Mouse (Mus musculus) urinary bladder, adult 2 months (tissue): ENCODE measurements around the gene Etv3. TPM values are rescaled to one million over a fixed set of nuclear protein-coding genes. Genes with fewer than 3 reads are reported as not detected.
"Not testable (repeated sequence)": the region's sequence is repeated elsewhere in the genome, so short reads cannot be mapped to it uniquely, and the experiment has no call there.

Experiments
- DNase-seq: peaks from one replicate; pipeline ENCODE4 v3.0.0; 2022; ENCODE audit warnings: low spot score
- polyA plus RNA-seq: library from polyadenylated mRNA; depleted of rRNA; stranded (reverse); fragments of >200 nt; gene quantifications from 2 replicates; pipeline ENCODE4 v1.2.3, GENCODE M21; 2012; rRNA removed

Gene Etv3
- polyA plus RNA-seq = 17.2 and 18.1 TPM in 2 replicates

DNA sequence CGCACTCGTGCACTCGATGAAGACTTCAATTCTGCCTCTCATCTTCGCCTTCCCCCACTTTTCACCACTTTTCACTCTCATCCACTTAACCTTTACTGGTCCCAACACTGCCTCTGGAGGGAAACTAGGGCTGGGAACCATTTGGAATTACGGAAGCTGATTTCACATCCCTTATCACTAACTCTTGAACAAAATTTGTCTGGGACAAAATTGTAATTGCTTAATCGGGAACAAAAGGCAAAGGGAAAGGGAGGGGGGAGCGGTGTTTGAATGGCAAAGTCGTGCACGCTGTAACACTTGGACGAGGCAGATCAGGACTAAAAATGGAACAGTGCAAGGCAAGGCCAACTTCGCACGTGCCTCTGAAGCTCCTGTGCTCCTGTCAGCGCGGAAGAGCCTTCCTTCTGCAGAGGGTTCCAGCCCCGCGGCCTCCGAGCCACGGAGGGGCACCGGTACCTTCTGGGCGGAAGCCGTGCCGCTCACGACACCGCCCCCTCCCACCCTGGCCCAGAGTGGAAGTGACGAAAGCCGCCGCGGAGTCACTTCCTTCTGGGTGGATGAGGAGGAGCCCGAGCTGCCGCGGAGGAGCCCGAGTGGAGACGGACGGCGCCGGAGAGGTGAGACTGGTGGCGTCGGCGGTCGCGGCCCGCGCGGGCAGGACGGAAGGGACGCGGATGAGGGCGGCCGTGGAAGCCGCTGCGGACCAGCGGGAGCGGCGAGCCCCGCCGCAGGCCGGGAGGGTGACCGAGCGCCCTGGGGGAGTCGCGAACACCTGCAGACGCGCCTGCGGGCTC, at the start of gene Etv3:
Etv3 (plus strand) TSS at position 365 of the 794 bp plus-strand sequence.
- DNase-seq = peak; percentile 85

DNA sequence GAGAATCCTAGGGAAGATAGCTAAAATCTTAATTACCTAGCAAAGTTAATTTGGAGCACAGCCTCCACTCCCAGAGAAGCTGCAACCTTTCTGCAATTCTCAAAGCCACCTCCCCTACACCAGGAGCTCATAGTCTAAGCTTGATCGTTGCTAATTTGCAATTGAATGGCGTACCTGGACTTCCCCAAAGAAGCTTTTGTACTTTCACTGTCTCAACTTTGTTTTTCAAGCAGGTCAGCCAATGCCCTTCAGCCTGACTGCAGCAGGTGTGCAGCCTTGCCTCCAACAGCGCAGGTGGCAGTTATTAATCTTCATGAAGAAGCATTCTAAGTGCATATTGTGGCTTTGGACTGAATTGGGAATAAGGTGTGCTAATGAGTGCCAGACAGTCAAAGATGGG, 47.3 kb upstream of the Etv3 start:
- not testable (repeated sequence) for DNase-seq

DNA sequence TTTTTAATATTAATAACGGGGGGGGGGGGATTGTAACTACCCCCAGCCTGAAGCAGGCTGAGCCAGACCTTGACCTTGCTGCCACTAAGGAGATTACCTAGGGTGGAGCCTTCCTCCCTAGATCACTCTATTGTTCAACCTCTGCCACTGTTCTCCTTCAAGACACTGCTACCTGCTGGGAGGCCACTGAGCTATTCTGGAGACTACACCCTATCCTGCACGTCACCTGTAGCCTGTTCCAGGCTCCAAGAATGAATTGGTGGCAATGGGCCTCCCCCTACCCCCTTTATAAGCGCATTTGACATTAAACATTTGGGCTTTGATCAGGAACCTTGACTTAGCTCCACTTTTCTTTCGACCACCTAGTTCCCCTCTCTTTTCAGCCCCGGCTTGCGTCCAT, 46.6 kb upstream of the Etv3 start:
- not testable (repeated sequence) for DNase-seq

DNA sequence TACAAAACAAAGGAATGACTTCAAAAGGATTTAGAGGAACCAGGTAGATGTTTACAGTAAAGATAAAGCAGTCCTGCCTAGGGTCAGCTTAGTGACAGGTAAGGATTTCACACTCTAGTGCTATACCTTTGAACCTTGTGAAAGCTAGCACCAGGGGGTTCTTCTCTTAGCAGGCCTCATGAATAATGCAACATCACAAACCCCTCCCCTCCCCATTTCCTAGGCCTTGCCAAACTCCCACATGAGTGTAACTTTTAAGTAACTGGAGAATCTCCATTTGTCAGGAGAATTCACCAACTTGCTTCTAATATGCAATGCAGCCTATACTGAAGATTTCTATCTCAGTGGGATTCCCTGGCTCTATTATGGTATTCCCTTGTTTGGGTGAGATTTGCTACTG, 46.0 kb upstream of the Etv3 start:
- DNase-seq = not testable (repeated sequence)

DNA sequence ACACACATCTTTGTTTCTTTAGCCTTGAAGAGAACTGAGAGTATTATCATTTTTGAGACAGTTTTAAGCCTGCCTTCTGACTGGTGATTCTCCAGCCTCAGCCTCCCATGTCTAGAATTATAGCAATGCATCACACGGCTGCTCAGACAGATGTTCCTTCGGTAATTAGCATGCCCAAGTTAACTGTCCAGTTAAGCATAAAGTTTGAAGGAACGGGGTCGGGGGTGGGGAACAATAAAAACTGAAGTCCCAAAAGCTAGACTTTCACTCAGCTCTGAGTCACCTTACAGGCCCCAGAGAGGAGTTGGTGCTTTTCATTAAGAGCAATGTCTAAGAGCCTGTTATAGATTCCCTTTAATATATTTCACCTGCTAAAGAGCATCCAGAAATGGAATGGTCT, 37.8 kb upstream of the Etv3 start:
- no peak for DNase-seq

DNA sequence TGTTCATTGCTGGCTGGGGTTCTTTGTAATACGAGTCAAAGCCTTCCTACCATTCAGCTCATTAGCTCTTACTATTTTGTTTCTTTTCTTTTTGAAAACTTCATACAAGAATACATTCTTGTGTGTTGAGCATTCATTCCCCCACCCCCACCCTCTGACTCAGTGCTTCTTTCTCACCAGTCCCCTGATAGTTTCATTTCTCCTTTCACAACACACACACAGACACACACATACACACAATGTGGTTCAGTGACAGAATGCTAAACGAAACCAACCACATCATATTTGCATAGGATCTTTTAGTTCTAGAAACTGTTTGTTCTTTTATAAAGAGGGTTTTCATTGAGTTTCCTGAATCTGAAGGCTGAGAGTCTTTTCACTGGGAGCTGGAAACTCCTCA, 37.3 kb upstream of the Etv3 start:
- DNase-seq = no peak

DNA sequence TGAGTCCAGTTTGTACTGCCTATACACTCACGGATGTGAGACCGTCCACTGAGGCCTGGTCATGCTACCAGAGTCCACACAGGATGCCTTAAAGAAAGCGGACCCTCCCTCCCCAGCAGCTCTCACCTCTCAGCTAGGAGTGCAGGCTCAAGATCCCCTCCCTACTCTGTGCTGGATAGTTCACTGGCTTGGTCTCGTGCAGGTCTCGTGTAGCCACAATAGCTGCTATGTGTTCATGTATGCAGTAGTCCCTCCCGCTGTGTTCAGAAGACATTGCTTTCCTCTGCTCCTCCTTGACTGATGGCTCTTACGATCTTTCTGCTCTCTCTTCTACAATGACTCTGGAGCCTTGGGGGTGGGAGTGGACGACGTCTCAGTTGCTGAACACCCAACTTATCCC, 26.9 kb upstream of the Etv3 start:
- no peak for DNase-seq

DNA sequence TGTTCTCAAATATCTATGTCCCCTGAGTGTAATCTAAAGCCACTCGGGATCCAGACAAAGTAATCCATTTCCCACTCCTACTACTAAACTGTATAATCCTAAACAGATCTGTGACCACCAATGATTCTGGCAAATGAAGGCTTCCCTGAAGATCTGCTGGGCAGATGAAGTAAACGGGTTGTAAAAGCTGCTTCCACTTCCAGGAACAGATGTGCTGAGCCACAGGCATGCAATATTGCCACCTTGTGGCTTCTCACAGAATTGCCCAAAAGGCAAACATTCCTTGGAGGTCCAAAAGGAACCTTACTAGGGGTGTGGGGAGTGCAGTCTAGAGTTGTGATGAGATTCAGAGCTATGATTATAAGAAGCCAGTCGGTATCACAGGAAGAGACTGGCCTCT, 26.1 kb upstream of the Etv3 start:
- no peak for DNase-seq

DNA sequence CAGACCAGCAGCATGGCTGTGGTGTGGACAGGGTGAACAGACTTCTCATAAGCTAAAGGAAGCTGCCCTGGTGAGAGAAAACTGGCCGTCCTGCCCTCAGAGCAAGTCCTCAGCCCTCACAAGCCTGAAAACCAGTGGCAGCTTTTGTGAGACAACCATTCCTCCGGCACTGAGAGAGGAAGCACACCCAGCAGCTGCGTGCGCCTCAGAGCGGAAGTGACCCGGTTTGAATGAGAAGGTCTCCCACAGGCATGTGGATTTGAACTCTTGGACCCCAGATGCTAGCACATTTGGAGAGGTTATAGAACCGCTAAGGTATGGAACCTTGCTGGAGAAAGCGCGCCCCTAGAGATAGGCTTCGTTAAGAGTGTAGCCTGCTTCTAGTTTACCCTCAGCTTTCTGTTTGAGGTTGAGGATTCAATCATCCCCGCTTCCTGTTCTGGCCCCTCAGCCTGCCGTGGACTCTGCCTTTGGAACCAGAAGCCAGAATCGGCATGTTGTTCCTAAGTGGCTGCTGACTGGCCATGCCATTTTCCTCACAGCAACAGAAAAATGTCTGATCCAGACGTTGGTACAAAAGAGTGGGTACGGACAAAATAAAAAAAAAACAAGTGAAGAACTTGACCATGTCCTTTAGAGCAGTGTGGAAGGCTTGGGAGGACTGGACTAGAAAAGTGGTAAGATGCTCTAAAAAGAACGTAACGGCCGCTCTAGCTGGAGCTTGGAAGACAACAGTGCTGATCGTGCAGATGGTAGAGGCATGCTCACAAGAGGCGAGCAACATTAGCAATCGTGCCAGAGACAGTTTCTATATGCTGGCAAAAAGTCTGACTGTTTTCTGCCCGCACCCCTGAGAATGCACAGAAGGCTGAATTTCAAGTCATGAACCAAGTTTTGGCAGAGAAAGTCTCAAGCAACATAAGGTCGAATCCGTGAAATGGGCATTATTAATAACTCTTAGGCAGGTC, 24.8 kb upstream of the Etv3 start:
- no peak for DNase-seq

DNA sequence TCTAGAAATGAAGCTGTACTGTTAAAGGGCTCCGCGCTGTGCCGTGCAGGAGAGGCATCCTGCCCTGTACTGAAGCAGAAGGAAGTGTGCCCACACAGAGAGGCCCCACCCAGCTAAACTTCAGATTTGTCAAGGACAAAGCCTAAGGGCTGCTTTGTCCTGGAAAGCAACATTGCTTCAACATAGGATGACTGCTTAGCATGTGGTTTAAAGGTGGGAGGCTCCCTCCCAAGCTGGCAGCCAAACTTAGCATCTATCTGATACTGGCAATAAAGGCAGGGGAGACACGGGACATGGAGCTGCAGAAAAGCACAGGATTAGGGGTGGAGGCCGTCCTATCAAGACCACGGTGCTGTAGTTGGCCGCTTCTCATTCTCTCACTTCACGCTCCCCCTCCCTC, 24.1 kb upstream of the Etv3 start:
- no peak for DNase-seq

DNA sequence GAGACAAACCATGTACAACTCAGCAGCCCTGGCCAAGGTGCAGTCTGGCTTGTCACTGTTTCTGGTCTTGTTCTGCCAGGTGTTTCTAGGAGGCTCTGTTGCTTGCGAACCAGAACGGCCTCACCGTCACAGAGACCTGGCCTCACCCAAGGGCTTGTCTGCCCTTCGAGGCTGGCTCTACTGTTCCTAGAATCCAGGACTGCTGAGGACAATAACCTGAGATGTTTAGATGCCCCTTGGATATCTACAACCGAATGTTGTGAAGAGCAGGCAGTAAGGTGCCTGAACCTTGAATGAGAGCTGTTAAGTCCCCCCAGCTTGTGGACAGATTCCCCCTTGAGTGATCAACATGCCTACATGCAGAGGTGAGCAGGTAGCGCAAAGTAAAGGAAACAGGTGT, 22.4 kb upstream of the Etv3 start:
- DNase-seq = no peak

DNA sequence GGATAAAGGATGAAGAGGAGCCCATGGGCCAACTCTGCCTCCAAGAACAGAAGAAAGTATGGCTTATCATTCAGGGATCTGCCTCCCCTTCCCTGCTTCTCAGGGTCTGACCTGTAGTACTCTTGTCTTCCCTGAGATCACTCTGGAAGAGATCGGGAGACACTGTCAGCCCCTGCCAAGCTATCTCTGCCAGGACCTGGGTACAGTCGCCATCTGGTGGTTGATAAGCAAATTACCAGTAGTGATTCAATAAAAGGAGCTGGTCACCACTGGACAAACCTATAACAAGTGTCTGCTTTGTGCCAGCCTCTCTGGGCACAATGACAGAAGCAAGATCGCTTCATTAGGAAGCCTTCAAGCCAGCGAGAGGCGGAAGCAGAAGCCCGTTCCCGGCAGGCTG, 20.9 kb upstream of the Etv3 start:
- DNase-seq = no peak

DNA sequence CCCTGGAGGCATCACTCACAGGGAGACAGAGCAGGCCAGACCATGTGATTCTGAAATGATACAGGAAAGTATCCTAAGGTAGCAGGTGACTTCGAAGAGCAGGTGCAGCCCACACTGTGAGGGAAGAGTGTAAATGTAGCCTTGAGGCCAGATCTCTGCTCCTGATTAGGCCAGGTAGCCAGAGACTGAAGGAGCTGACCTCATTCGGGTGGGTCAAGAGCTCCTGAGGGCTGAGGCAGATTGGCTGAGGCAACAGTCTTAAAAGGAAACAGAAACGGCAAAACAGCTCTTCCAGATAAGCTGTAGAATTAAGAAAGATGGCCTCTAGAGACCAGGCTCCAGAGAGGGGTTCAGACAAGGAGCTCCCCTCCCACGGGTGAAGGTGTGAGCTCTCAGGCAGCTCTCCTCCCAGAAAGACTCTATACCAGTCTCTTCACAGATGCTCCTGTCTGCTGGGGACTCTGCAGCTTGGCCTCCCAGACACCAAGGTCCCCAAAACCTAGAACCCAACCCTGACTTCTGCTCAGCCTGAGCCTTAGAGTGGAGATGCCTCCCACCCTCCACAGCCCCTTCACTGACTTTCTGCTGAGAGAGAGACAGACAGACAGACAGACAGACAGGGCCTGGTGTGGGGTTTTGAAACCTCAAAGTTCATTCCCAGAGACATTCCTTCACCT, 20.3 kb upstream of the Etv3 start:
- no peak for DNase-seq

DNA sequence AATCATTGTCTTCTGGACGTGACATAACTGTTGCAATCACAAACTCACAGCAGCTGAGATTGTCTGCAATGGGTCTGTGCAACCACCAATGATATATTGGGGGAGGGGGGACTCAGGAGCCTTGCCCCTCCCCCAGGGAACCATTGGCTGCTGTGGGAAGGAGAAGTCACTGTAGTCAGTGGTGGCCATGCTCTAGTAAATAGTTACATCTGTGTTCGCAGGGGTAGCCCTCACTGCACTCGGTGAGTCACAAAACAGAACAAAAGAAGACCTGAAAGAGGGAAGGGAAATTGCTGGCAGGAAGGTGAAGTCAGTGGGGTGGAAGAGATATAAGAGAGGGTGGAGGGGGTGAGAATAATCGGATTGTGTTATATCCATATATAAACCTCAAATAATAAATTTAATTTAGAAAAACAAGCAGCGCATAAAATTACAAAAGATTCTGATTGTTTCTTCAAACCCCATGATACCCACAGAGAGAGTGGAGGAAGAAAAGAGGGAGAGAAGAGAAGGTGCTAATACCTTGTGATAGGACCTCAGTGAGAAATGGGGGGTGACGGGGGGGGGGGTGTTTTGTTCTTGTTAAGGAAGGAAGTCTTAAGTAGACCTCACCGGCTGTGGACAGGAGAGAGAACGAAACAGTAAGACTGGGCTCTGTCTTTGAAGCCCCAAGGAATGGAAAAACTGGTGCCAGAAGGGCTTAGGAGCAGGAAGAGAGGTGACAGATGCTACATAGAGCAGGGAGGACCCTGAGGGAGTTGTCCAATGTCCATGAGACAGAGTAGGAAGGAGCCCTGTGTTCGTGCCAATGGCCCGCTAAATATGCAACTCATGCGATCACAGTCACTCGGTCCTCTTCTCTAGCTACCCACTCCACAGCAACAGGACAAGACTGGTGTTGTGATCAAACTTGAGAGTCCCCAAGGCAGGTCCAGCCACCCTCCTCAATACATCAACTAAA, 18.5 kb upstream of the Etv3 start:
- DNase-seq = no peak

DNA sequence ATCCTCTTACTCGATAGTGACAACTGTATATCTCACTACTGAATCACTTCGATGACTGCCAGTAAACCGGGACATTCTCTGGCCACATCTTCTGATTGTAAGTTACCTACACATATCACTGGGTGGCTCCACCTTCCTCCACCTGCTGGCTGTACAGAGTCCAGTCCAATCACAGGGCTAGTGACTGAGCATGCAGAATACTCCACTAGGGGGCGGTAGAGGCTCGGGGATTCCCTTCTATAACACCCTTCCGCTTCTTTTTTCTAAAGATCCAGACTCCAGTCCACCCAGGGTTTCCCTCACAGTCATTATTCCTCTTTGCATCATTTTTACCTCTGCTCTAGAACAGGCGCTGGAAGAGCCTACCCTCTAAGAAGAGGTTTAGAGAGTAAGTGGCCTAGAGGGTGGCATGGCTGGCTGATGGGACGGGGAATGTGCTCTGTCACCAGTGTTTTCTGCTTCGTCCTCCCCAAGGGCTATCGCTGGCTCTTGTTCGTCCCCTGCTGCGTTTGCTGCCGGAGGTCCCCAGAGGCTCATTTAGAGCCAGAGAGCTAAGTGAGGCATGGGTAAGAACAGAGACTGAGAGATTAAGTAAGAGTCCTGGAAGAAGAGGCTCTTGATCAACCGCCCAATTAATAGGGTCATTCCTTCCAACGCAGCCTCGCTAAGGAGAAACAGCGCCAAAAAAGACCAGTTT, 16.9 kb upstream of the Etv3 start:
- peak; percentile 56 for DNase-seq

DNA sequence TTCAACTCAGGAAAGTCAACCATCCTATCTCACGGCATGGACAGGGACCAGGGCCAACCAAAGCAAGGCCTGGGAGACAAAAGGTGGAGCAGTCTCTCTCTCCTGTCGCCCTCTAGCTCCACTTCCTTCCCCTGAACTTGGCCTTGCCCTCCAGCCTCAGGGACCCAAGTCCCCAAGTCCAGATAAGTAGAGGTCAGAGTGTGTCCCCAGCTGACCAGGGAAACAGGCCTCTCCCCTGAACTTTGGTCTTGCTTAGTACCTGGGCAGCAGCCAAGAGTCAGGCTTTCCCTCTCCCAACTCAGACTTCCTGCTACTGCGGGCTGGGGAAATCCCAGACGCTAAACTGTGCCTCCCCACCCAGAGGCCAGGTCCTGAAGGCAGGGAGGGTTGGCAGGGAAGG, 16.1 kb upstream of the Etv3 start:
- no peak for DNase-seq

DNA sequence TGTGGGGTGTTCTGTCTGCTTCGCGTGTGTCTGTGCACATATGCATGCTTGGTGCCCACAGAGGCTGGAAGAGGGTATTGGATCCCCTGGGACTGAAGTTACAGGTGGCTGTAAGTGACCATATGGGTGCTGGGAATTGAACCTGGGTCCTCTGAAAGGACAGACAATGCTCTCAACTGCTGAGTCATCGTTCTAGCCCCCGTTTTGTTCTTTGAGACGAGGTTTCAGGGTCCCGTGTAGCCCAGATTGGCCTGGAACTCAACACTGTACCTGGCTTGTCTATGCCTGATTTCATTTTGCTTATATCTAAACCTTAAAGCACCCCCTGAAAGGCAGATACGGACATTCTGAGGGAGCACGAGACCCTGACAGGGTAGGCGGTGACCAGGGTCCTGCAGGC, 14.4 kb upstream of the Etv3 start:
- DNase-seq = no peak

DNA sequence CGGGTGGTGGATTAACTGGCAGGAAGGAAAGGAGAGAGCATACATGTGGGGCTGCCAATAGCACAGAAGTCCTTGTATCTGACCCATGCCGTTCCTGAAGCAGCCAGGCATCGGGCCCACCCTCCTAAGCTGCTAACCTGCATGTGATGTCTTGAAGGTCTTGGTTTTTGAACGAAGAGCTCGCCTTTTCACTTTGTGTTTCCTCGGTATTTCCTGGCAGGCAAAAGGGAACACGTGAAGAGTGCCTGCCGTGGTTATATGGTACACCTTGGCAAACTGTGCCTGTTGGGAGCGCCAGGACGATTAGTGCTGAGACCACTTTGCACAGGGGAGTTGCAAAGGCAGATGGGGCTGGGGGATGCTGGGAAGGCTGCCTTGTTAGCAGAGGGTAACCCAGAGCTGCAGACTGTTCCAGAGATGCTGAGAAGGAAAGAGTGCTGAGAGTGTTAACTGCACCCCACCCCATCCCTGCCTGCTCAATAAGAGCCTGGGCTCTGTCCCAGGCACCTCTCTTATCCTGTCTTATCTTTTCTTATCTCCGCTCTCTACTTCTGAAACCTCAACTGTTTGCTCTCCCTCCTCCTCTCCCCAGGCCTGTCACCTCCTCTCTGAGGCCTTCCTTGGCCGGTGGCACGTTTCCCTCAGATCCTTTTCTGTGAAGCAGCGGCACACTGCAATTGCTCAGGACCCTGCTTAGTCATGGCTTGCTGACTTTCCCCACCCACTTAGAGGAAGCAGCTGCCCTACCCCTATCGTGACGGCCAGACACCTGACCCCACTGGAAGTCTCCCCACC, 13.0 kb upstream of the Etv3 start:
- DNase-seq = no peak

DNA sequence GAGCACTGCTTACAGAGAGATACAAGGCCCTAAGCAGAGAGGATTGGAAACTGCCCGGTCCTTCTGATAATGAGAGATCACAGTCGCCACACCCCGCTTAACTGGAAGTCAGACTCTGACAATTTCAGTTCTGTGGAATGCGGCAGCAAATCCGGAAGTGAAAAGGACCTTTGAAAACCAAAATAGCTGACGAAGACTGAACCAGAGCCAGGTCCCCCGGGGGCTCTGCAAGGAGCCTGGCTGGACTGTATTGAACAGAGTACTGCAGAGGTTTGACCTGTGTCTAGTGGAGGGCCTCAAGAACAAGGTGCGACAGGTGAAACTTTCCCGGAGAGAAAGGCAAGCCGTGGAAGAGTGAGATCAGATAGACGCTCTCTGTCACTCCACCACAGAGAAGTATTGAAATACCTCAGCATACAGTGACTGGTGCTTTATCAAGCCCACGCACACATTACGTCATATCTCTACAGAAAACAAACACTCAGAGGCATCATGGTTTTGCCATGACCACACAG, 9.6 kb upstream of the Etv3 start:
- DNase-seq = no peak
